Mouse (Mus musculus): ENCODE data around the gene Nptxr.

GRCm38 (mm10) chr15:79796256-79796655 lies 8.3 kb downstream of the Nptxr start:
- TF ChIP-seq CTCF (IDR thresholded peaks at IDR 0.05; ENCODE audit: low read depth): no peak
- no peak for TF ChIP-seq EP300 (IDR thresholded peaks at IDR 0.05; ENCODE audit: low read depth)
